Mouse (Mus musculus): ENCODE measurements around the gene Fam213a. TPM values are rescaled to one million over a fixed set of nuclear protein-coding genes. Genes with fewer than 3 reads are reported as not detected.

Gene Fam213a
- total RNA-seq, 2 experiments from 2014 or later, result 13.1 to 19.1 TPM

DNA sequence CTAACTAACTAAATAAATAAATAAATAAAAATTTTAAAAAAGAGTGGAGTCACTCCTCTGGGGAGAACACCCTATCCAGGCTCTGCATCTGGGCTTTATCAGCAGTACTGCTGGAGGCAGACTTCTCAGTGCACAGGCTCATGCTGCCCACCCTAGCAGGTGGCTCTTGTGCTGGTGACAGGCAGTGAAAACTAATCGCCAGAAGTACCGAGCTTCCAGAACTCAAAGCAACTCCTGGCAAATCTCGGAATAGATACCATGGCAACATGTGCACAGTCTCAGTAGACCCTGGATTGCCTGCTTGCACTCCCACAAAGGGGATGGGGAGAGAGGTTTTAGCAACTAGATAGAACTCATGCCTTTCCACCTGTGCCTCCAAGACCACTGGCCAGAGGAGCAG lies 6.7 kb downstream of the Fam213a start:
- intact Hi-C loops (cut with DNase I), result no loop called here
- no peak for DNase-seq

DNA sequence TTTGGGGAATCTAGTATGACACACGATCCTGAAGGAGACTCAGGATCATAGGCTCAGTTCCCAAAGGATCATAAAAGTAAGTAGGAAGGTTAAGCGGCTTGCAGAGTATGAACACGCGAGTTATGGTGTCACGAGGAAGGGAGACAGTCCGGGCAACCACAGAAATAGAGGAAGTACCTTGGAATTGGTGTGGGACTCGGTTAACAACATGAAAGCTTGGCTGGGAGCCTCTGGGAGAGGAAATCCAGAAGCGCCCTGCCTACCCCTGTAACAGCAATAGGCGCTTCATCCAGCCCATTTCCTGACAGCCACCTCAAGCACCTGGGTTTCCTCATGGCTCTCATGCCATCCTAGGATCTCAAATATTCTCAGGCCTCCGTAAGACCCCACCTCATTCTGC lies 7.3 kb downstream of the Fam213a start:
- no peak for DNase-seq
- intact Hi-C loops (cut with DNase I), result no loop called here

DNA sequence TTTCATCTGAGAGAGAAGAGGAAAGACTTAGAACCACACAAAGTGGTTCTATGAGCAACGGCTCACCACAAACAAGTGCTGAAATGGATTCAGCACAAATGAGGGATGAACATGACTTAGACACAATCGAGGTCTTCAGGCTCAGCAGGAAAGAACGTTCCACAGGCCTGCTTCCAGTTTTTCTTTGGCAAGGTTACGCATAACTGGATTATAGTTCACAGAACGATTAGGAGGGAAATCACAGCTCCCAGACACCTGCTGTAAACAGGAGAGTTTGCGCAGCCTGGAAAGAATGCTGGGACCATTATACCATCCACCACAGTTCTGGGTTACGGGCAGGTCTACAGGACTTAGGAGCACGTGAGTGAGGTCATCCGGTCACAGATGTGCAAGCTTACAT lies 7.9 kb downstream of the Fam213a start:
- DNase-seq, result no peak
- intact Hi-C loops (cut with DNase I), result no loop called here

DNA sequence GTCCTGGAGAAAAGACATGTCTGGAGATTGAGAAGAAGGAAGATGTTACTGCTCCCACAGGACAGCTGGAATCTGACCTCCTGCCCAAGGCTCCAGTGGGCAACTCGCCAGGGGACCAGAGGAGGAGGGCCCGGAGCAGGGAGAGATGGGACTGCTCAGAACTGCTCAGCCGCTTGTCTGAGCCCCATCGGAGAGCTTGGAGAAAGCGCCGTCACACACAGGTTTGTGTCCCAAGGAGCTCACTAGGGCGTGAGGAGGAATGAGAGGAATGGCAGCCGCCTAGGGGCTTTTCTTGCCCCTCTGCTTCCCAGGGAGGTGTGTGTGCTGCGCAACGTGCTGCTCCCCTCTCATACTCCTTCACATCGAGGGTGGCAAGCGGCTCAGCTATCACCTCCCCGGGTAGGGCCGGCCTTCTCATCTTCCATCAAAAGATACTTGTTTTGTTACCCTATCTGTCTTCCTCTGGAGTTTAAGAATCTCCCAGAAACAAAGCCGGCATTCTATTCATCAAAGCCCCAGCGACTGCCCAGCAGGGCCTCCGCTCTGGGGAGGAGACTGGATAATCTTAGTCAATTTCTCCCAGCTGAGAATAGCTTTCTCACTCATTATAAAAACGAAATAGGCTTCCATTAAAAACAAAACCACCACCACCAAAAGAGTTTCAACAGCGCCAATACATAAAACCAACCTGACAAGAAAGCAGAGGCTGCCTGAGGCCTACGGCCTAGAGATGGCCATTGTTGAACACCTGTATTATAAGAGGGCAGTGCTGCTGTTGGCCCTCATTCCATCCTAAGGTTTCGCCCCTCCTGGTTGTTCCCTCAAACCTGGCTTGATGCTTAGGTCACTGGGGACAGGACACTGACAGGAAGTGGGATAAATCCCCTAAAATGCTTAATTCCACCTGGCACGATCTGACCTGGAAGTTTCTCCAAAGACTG lies 9.1 kb downstream of the Fam213a start:
- intact Hi-C loops (cut with DNase I), result no loop called here
- DNase-seq, result peak; percentile 32 to 37

DNA sequence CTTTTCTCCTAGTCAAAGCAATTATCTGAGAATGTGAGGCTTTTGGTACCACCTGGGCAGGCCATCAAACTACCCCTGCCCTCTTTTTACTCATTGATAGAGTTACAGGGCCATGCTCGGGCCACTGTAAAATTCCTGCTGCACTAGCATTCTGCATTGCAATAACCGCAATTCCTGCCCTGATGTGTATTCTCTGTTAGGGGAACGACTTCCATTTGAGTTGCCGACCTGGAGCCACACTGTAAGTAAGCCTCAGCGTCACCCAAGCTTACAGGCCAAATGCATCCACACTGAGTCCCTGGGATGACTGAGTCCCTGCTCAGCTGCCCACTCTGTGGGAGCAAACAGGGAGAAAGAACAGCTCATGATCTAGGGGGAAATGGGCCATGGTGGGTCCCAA lies 12.0 kb downstream of the Fam213a start:
- no peak for DNase-seq
- intact Hi-C loops (cut with DNase I), result no loop called here

DNA sequence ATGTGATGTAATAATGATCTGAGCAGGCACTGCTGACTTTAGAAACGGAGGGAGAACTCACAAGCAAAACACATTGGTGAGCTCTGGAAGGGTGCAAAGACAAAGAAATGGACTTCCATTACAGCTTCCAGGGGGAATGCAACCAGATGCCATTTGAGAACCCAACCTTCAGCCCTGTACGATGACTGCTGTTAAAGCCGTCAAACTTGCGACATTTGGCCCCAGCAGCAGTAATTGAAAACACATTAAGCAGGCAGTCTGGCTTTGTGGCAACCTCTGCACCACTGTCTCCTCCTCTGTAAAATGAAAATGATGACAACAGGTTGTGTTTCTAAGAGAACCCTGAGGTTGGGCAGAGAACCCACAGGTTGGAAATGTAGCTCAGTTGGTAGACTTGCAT lies 12.8 kb downstream of the Fam213a start:
- no peak for DNase-seq
- intact Hi-C loops (cut with DNase I), result no loop called here

DNA sequence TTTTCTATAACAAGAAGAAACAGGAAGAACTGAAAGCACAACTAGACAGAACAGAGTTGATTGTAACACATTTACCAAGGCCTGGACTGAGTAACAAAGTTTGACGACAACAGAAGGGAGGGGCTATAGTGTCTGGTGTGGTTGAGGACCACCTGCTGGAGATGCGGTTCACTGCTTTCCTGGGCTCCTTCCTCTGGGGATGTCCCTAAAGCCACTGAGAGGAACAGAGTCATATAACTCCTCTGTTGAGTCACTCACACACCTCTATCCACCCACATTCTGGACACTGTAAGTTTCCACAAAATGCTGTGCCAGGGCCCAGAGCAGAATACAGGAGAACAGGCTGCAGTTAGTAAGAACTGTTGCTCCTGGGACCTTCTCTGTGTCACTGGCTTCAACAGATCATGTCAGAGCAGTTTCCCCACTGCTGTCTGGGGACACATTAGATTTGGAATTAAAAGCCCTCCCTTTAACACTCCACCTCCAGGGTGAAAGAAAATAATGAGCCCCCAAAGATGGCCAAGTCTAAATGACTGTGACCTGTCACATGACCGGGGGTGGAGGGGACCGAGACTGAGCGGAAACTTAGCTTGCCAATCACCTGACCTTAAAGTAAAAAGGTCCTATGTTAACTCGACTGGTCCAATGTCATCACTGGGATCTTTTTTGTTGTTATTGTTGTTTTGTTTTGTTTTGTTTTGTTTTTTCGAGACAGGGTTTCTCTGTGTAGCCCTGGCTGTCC lies 13.5 kb downstream of the Fam213a start:
- intact Hi-C loops (cut with DNase I), result no loop called here
- no peak for DNase-seq

DNA sequence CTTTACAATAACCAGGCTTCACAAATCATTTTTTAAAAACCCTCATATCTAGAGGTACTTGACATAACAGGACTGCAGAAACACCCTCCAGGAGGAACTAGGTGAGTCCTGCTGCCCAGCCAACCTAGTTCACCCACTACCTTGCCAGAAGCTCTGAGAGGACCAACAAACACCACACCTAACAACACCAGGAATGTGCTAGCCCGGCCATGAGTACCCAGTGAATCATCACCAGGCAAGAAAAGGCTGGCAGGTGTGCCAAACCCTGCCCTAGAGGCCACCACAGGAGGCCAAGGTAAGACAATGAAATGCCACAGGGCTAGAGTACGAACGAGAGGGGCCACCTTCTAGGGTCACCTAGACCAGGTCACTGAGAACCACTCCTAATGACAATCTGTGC lies 17.4 kb downstream of the Fam213a start:
- DNase-seq, result no peak
- intact Hi-C loops (cut with DNase I), result no loop called here

DNA sequence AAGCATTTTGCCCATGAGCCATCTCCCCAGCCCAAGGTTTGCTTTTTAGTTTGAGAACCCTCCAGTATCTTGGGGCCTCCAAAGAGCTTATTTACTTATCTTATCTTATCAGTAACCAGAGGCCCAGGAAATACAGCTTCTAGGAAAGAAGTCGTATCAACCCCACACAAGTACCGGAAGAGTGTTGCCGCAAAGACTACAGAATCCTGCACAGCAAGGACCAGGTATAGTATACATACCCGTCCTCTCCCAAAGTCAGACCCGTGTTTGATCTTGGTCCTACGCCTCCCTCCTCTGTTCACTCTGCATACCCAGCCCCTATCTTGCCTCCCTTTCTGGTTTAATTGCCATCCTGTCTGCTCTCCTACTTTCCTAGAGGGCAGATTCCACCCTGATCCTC lies 21.1 kb downstream of the Fam213a start:
- DNase-seq, result no peak
- intact Hi-C loops (cut with DNase I), result no loop called here

DNA sequence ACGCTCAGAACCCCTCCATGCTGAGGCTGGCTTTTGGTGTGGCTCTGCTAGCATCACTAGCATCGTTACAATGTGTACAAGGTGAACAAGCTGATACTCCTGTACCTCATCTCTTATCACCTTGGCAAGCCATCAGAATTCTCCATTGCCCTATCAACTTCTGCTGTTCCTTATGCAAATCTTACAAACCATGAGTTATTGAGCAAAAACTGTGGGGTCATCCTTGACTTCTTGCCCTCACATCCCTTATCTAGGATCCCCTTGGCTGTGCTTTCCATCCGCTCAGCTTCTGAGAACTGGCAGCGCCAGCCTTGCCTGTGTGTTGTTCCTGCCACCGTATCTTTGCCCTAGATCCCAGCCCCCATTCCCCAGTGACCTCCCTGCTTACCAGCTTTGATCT lies 24.8 kb downstream of the Fam213a start:
- intact Hi-C loops (cut with DNase I), result no loop called here
- no peak for DNase-seq

DNA sequence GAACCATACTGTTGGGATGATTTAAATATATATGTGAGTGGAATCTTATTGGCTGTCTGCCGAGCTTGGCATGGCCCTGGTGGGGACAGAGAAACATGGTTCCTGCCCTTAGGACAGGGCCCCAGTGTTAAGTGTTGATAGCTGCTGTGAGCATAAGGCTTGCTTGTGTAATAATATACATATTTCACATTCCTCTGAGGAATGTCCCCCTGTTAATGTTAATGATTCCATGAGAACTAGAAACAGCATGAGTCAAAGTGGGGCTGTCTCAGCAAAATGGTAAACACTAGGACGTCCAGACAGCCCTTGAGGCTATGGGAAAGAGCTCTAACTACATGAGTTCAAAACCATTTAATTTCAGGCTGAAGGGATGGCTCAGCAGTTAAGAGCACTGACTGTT lies 26.4 kb downstream of the Fam213a start:
- DNase-seq, result no peak

DNA sequence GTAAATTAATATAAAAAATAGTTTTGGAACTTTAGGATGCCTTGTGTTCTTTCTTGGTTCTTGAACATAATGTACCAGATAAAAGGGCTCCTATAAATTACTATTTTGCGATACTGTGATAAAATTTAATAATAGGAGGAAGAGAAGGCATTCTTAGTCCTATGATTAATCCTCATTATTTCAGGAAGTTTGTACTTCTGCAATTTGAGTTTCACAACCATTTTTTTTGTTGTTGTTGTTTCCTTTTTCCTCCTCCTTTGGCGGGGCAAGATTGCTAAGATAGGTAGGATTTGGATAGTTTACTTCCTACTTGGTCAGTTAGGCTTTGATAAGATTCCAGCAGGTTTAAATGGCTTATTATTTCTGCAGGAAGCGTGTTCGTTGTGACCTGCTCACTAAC lies 28.0 kb downstream of the Fam213a start:
- intact Hi-C loops (cut with DNase I), result no loop called here
- DNase-seq, result no peak

More for the DNA sequence above, 26.4 kb downstream of the Fam213a start:
- intact Hi-C loops (cut with DNase I), result no loop called here

DNA sequence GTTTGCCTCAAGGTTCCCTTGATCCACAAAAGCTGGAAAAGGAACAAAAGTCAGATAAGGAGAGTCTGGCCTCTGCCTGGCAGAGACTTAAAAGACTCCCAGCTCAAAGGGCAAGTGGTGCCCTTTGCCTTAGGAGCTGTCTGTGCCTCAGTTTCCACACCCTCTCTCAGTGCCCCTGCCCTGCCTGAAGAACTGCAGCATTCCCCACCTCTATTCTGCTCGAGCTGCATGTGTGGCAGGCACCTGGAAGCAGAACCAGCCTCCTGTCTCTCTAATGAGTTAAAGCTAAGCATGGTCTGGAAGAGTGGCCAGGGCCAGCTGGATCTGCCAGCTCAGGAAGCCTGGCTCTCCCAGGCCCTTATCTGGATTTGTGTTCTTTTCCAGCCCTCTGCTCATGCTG lies 33.9 kb downstream of the Fam213a start:
- no peak for DNase-seq
- intact Hi-C loops (cut with DNase I), result loop anchor here (1.0 kb wide), 1 partner anchor 56 kb away; no protein-coding TSS in a partner anchor

DNA sequence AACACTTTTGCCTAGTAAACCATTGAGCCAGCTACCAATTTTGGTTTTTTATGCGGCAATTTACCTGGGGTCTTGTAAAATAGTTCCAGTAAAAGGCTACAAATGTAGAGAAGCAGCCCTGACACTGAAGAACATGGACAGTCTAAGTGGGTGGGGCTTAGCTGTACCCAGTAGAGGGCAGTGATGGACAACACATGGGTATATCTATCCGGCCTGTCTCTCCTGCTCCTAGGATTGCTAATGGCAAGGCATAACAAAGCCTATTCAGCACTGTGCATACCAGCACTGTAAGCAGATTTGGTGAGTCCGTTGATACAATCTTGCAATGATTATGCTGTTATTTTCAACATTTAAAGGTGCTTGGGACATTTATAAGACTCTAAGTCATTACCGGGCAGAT lies 34.6 kb downstream of the Fam213a start:
- no peak for DNase-seq
- intact Hi-C loops (cut with DNase I), result loop anchor here (1.0 kb wide), 1 partner anchor 56 kb away; no protein-coding TSS in a partner anchor

DNA sequence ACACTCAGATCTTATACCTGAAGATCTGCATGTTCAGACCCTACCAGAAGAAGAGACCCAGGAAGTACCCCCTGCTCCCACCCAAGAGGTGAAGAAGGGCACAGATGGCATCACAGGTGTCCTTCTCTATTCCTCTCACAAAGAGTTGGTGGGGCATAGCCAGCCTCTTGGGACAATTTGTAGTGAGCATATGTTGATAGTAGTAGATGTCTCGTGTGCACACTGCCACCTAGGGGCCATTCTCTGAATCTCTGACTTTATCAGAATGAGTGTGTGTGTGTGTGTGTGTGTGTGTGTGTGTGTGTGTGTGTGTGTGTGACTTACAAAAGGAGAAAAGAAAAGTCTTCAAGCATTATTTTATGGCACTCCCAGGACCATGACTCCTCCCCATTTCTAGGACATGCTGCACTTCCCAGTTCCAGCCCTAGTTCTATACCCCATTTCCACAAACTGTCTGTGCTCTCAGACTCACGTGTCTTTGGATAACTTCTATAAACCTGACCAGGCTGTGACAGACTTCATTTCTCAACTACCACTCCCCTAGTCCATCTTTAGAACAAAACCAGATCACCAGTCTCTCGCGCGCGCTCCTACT lies 38.4 kb downstream of the Fam213a start:
- peak; percentile 53 to 57 for DNase-seq
- intact Hi-C loops (cut with DNase I), result no loop called here

DNA sequence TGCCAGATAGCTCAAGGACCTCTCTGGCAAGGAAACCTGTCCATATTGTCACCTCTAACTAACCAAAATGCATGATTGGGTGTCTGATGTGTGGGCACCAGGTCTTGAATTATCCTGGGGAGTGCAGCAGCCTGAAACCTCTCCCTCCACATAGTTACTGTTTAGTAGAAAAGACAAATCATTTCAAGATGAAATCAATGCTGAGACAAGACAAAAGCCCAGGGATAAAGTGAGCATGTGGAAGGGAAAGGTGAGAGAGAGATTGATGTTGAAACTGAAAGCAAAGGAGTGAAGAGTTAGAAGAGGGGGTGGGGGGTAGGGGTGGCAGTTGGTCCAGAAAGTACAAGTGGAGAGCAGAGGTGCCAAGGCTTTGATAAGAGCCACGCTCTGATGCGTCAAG lies 45.5 kb downstream of the Fam213a start:
- intact Hi-C loops (cut with DNase I), result no loop called here

DNA sequence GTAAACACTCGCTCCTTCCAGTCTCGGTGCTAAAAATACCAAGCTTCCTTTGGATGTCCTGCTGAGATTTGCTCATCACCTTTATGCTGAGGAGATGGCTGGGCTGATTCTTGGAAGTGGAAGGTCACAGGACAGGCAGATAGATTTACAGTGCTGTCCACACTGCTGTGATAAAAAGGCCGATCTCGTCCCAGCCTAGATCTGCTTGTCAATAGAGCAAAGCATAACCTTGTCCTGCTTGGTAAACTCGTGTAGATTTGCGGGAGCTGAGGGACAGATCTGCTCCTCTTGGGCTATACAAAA lies 46.0 kb downstream of the Fam213a start:
- intact Hi-C loops (cut with DNase I), result no loop called here
- no peak for DNase-seq

More for the DNA sequence above, 45.5 kb downstream of the Fam213a start:
- no peak for DNase-seq

DNA sequence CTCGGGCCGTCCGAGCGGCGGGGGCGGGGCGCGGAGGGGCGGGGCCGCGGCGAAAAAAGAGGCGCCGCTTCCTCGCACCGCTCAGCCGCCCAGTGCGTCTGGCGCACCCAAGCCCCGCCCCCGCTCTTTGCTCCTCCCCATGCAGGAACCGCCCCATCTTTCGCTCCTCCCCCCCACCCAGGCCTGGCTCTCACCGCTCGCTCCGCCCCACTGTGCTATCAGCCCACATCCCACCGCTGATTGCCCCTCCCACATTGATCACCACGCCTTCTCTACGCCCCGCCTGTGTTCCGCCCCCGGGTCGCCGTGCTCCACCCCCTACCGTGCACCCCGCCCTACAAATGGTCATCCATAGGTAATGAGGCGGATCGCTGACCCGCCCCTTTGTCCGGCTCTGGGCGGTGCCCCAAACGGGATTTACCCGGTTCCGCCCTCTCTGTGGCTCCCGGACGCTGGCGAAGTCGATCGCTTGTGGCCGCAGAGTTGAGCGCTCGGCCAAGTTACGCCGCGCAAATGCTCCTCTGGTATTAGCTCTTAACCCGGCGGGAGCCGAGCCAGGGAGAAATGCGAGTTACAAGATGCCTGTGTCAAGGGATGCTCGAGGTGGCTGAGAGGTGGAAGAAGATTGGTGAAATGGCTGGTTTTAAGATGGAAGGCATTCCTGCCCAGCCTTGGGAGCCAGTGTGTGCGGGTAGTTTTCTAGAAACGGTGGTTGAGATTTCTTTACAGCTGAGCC lies 46.6 kb downstream of the Fam213a start:
- intact Hi-C loops (cut with DNase I), result no loop called here
- peak; percentile 96 to 97 for DNase-seq

DNA sequence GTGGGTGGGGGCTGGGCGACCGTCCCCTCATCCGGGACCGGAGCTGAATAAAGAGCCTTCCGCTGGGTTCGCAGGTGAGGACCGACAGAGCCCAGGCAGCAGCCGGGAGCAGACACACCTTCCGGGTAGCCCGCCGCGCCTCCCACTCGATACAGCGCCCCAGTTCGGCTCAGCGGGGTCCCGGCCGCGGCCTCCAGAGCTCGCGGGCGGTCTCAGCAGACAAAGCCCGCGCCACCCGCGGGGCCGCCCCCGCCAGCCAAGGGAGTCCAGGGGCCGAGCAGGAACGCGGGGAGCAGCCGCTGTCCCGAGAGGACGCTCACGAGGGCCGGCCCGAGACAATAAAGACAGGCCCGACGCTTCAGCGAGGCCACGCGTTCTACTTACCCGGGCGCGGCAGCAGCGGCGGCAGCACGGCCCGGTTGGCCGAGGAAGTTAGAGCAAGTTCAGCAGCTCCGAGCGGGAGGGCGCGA lies 47.2 kb downstream of the Fam213a start, which contains the start of gene Tspan14:
Tspan14 (minus strand) TSS at position 416 of the 470 bp plus-strand sequence.
- intact Hi-C loops (cut with DNase I), result no loop called here
- DNase-seq, result peak in 1 of 2 experiments; percentile 43

Data from gastrocnemius, postnatal 36 days (tissue).